Mouse (Mus musculus): ENCODE measurements around the gene Egfr. TPM values are rescaled to one million over a fixed set of nuclear protein-coding genes. Genes with fewer than 3 reads are reported as not detected.

Egfr gene
- polyA plus RNA-seq, 1 experiment from 2014 or later = 4.6 TPM

DNA sequence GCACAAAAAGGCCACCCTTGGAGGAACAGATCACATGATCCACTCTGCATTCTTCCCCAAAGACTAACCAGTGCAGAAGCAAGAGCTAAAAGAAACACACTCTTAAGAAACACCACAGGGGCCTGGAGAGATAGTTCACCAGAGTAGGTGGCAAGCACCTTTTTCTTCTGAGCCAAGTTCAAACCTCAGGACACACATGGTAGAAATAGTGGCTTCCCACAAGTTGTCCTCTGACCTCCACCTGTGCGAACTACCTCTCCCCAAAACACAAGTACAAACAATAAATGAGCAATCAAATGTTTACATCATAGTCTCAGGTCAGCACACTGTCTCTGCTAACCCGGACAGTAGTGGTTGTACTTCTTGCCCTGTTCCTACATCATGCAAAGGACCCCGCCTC is 45.5 kb downstream of the Egfr start:
- 81% methylated on average over 3 of the region's 3 CpGs for WGBS
- ATAC-seq (ENCODE audit: low read depth) = no peak
- Histone ChIP-seq H3K27ac (ENCODE audit: low read depth, low read length) (no peak overlapping the region), H3K4me3 (ENCODE audit: low read depth, low read length) (no peak overlapping the region), H3K27me3 (ENCODE audit: control insufficient read depth, insufficient read depth, low read length) (no peaks in the 10 kb centered on the region), H3K4me1 (ENCODE audit: control insufficient read depth, insufficient read depth, low read length) (no peaks in the 10 kb centered on the region), H3K9ac (replicated peaks; ENCODE audit: low read depth, low read length) (no peak overlapping the region), H3K4me2 (ENCODE audit: low read depth, low read length) (no peak overlapping the region), H3K9me3 (ENCODE audit: control insufficient read depth, low read length) (no peaks in the 10 kb centered on the region), H3K36me3 (ENCODE audit: control insufficient read depth, insufficient read depth, low read length) (no peaks in the 10 kb centered on the region)

DNA sequence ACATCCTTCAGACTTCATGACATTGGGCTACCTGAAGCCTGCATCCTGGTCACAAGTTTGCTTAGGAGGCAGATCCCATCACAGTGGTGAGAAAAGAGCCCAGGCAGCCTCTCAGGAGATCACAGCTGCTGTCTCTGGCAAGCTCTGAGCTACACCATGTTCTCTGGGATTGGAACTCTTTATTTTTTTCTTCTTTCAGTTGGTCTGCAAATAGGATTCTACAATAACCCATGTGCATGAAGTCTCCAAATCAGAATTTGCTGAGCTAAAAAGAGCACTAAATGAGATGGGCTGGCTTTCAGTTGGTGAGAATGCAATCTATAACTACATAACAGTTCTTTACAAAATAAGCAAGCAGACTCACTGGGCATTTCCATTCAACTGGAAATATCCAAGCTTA is 46.1 kb downstream of the Egfr start:
- no peak for ATAC-seq (ENCODE audit: low read depth)
- Histone ChIP-seq H3K4me2 (ENCODE audit: low read depth, low read length) (no peak overlapping the region), H3K4me3 (ENCODE audit: low read depth, low read length) (no peak overlapping the region), H3K9me3 (ENCODE audit: control insufficient read depth, low read length) (no peaks in the 10 kb centered on the region), H3K36me3 (ENCODE audit: control insufficient read depth, insufficient read depth, low read length) (no peaks in the 10 kb centered on the region), H3K4me1 (ENCODE audit: control insufficient read depth, insufficient read depth, low read length) (no peaks in the 10 kb centered on the region), H3K27me3 (ENCODE audit: control insufficient read depth, insufficient read depth, low read length) (no peaks in the 10 kb centered on the region), H3K9ac (replicated peaks; ENCODE audit: low read depth, low read length) (no peak overlapping the region), H3K27ac (ENCODE audit: low read depth, low read length) (no peak overlapping the region)

DNA sequence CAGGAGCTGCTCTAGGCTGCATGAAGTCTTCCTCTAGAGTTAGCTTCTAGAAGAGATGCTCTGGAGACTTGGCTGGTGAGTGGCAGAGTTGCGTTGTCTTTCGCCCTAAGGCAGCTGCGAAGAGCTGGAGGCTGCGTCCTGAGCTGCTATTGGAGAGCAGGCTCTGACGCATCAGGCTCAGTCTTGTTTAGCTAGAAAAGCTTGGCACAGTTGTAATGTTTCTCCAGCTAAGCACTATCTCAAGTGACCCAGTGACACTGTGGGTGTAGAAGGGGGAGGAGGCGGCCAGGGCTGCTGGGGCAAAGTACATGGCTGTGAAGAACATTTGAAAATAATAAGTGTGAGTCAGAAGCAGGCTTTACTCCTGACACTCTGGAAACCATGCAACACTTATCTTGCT is 48.5 kb downstream of the Egfr start:
- 82% methylated on average over 6 of the region's 6 CpGs for WGBS
- H3K27ac ChIP-seq (ENCODE audit: low read depth, low read length) = no peak overlapping the region
- H3K4me2 ChIP-seq (ENCODE audit: low read depth, low read length) = no peak overlapping the region
- no peaks in the 10 kb centered on the region for H3K4me1 ChIP-seq (ENCODE audit: control insufficient read depth, insufficient read depth, low read length)
- no peak overlapping the region for H3K9ac ChIP-seq (replicated peaks; ENCODE audit: low read depth, low read length)
- H3K36me3 ChIP-seq (ENCODE audit: control insufficient read depth, insufficient read depth, low read length) = no peaks in the 10 kb centered on the region
- no peak overlapping the region for H3K4me3 ChIP-seq (ENCODE audit: low read depth, low read length)
- no peaks in the 10 kb centered on the region for H3K9me3 ChIP-seq (ENCODE audit: control insufficient read depth, low read length)
- ATAC-seq (ENCODE audit: low read depth) = no peak
- no peaks in the 10 kb centered on the region for H3K27me3 ChIP-seq (ENCODE audit: control insufficient read depth, insufficient read depth, low read length)

DNA sequence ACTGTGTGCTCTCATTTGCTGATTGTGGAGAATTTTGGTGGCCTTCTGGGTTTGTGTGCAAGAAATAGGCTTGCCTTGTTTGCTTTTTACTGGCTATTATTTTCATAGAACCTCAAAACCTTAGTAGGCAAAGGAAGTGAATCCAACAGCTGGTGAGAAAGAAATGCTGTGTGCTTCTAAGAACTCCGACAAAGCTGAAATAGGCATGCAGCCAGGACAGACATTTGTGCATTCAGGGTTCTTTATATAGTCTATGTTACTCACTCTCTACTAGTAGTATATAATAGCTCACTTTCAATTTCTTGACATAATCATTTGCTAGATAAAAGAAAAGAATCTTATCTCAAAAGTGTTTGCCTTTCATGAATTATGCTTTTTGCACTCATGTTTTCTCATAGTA is 50.7 kb downstream of the Egfr start:
- Histone ChIP-seq H3K4me2 (ENCODE audit: low read depth, low read length) (no peak overlapping the region), H3K4me3 (ENCODE audit: low read depth, low read length) (no peak overlapping the region), H3K9me3 (ENCODE audit: control insufficient read depth, low read length) (no peaks in the 10 kb centered on the region), H3K27ac (ENCODE audit: low read depth, low read length) (no peak overlapping the region), H3K27me3 (ENCODE audit: control insufficient read depth, insufficient read depth, low read length) (no peaks in the 10 kb centered on the region), H3K36me3 (ENCODE audit: control insufficient read depth, insufficient read depth, low read length) (no peaks in the 10 kb centered on the region), H3K4me1 (ENCODE audit: control insufficient read depth, insufficient read depth, low read length) (no peaks in the 10 kb centered on the region), H3K9ac (replicated peaks; ENCODE audit: low read depth, low read length) (no peak overlapping the region)
- 75% methylated on average over 1 of the region's 1 CpGs for WGBS
- ATAC-seq (ENCODE audit: low read depth) = no peak

DNA sequence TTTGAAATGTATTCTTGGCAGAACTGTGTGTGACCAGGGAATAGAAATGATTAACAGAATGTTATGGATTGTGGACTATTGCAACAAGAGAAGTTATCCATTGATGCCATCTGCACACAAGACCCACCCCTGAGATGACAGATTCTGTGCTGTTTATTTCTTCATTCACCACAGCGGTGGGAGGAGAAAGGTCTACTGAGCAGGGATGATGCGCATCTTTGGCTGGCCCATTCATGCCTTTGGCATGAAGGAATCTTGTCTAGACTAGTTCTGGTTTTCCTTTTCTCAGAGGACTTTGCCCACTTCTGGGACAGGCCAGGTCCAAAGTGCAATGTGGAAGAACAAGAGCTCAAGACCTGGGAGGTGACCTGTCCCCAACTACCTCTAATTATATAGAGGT is 52.0 kb downstream of the Egfr start:
- H3K4me1 ChIP-seq (ENCODE audit: control insufficient read depth, insufficient read depth, low read length) = no peaks in the 10 kb centered on the region
- no peak overlapping the region for H3K4me2 ChIP-seq (ENCODE audit: low read depth, low read length)
- ATAC-seq (ENCODE audit: low read depth) = no peak
- WGBS = 95% methylated on average over 2 of the region's 2 CpGs
- H3K9ac ChIP-seq (replicated peaks; ENCODE audit: low read depth, low read length) = no peak overlapping the region
- no peak overlapping the region for H3K27ac ChIP-seq (ENCODE audit: low read depth, low read length)
- no peaks in the 10 kb centered on the region for H3K36me3 ChIP-seq (ENCODE audit: control insufficient read depth, insufficient read depth, low read length)
- no peaks in the 10 kb centered on the region for H3K27me3 ChIP-seq (ENCODE audit: control insufficient read depth, insufficient read depth, low read length)
- H3K4me3 ChIP-seq (ENCODE audit: low read depth, low read length) = no peak overlapping the region
- no peaks in the 10 kb centered on the region for H3K9me3 ChIP-seq (ENCODE audit: control insufficient read depth, low read length)

DNA sequence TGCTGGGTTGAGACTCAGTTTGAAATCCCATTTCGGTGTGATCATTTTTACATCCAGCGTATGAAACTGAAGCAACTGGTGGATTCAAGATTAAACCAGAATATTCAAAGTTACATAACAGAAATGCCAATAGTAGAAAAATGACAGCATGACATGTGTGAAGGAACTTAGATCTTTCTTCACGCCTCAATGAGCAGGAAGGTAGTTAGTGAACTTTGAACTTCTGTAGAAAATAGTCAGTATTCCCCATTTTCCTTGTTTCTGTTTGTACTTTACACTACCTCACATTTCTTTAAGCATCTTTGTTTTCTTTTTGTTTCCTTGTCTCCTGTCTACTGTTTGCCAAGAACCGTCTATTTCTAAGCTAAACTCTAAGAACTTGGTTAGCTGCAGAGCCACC is 53.9 kb downstream of the Egfr start:
- Histone ChIP-seq H3K27ac (ENCODE audit: low read depth, low read length) (no peak overlapping the region), H3K4me2 (ENCODE audit: low read depth, low read length) (no peak overlapping the region), H3K9me3 (ENCODE audit: control insufficient read depth, low read length) (no peaks in the 10 kb centered on the region), H3K27me3 (ENCODE audit: control insufficient read depth, insufficient read depth, low read length) (no peaks in the 10 kb centered on the region), H3K4me3 (ENCODE audit: low read depth, low read length) (no peak overlapping the region), H3K4me1 (ENCODE audit: control insufficient read depth, insufficient read depth, low read length) (no peaks in the 10 kb centered on the region), H3K9ac (replicated peaks; ENCODE audit: low read depth, low read length) (no peak overlapping the region), H3K36me3 (ENCODE audit: control insufficient read depth, insufficient read depth, low read length) (no peaks in the 10 kb centered on the region)
- 94% methylated on average over 4 of the region's 4 CpGs for WGBS
- ATAC-seq (ENCODE audit: low read depth) = no peak

DNA sequence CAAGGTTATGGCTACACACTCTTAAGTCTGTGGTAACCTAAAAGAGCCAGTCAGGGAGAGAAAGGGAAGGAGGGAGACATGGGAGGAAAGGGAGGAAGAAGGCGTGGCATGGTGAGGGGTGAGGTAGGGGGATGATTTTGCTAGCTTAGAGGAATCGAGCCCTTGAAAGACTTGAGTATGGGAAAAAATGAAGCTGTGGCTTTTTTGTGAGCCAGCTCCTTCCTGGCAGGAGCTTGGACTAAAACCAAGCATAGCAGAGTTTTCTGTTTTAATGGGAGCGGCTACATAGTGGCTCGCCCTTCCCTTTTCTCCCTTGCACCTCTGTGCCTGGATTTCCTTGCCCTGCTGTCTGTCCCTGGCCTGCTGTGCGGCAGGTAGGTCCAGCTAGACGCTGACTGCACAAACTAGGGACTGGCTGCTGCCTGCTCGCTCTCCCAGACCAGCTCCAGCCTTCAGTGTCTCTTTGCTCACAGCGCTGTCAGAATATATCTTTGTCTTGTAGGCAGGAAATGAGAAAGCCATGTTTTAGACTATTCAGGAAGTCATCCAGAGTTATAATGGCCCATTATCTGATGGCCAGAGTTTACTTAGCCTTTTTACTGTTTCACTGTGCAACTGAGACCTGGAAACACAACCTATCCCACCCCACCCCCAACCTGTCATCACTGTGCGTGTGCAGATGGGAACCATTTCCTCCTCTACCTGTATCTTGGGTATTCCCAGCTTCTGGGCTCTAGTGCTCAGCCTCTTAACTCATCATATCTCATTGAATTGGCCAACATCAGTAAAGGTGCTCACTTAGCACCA is 57.4 kb downstream of the Egfr start:
- 85% methylated on average over 9 of the region's 9 CpGs for WGBS
- Histone ChIP-seq H3K4me2 (ENCODE audit: low read depth, low read length) (no peak overlapping the region), H3K4me1 (ENCODE audit: control insufficient read depth, insufficient read depth, low read length) (no peaks in the 10 kb centered on the region), H3K36me3 (ENCODE audit: control insufficient read depth, insufficient read depth, low read length) (no peaks in the 10 kb centered on the region), H3K9ac (replicated peaks; ENCODE audit: low read depth, low read length) (no peak overlapping the region), H3K27me3 (ENCODE audit: control insufficient read depth, insufficient read depth, low read length) (no peaks in the 10 kb centered on the region), H3K4me3 (ENCODE audit: low read depth, low read length) (no peak overlapping the region), H3K9me3 (ENCODE audit: control insufficient read depth, low read length) (no peaks in the 10 kb centered on the region), H3K27ac (ENCODE audit: low read depth, low read length) (no peak overlapping the region)
- ATAC-seq (ENCODE audit: low read depth) = no peak

DNA sequence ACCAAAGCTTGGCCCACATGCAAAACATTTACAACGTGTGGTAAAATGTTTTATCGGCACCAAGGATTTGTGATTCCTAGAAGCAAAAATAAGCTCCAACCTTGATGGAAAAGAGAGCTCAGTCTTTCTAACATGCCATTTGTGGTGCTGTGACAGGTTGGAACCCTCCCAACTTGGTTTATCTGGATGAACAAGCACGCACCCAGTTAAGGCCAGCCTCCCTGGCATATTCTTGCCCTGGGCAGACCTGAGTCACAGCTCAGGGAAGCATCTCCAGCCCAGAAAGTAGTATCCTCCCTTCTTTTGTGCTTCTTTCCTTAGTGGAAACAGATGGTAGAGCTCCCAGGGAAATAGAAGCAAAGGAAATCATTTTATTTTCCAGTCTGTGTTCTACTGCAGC is 58.1 kb downstream of the Egfr start:
- no peak for ATAC-seq (ENCODE audit: low read depth)
- WGBS = 95% methylated on average over 3 of the region's 3 CpGs
- no peak overlapping the region for H3K4me2 ChIP-seq (ENCODE audit: low read depth, low read length)
- H3K27me3 ChIP-seq (ENCODE audit: control insufficient read depth, insufficient read depth, low read length) = no peaks in the 10 kb centered on the region
- no peak overlapping the region for H3K27ac ChIP-seq (ENCODE audit: low read depth, low read length)
- no peaks in the 10 kb centered on the region for H3K9me3 ChIP-seq (ENCODE audit: control insufficient read depth, low read length)
- no peak overlapping the region for H3K9ac ChIP-seq (replicated peaks; ENCODE audit: low read depth, low read length)
- H3K4me1 ChIP-seq (ENCODE audit: control insufficient read depth, insufficient read depth, low read length) = no peaks in the 10 kb centered on the region
- H3K4me3 ChIP-seq (ENCODE audit: low read depth, low read length) = no peak overlapping the region
- H3K36me3 ChIP-seq (ENCODE audit: control insufficient read depth, insufficient read depth, low read length) = no peaks in the 10 kb centered on the region

DNA sequence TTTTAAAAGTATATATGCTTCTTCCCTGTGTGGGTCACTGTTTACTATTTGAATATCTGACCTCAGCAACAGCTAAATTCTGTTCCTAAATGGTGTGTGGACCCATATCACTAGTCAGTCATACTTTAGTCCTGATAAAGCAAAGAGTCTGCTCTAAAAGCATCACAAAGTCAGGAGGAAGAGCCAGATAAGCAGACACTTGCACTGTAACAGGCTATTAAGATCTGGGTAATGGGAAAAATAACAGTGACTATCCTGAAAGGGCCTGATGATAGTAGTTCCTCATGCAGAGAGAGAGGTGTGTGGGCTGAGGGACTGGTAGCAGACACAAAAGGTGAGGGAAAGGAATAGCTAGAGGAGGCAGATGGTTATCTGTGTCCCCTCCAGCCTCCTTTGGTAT is 61.3 kb downstream of the Egfr start:
- Histone ChIP-seq H3K9ac (replicated peaks; ENCODE audit: low read depth, low read length) (no peak overlapping the region), H3K9me3 (ENCODE audit: control insufficient read depth, low read length) (no peaks in the 10 kb centered on the region), H3K4me1 (ENCODE audit: control insufficient read depth, insufficient read depth, low read length) (no peaks in the 10 kb centered on the region), H3K36me3 (ENCODE audit: control insufficient read depth, insufficient read depth, low read length) (no peaks in the 10 kb centered on the region), H3K27ac (ENCODE audit: low read depth, low read length) (no peak overlapping the region), H3K4me2 (ENCODE audit: low read depth, low read length) (no peak overlapping the region), H3K27me3 (ENCODE audit: control insufficient read depth, insufficient read depth, low read length) (no peaks in the 10 kb centered on the region), H3K4me3 (ENCODE audit: low read depth, low read length) (no peak overlapping the region)
- no peak for ATAC-seq (ENCODE audit: low read depth)
